Mouse (Mus musculus) liver, embryonic 14.5 days (tissue): ENCODE results near the gene Ssr4. TPM values are rescaled to one million over a fixed set of nuclear protein-coding genes. Genes with fewer than 3 reads are reported as not detected.

ENCODE experiments used
- ATAC-seq: fragments of 200-750 bp; cut with Nextera tagmentation; 2 replicates; pipeline ENCODE4 v1.8.0; 2017; ENCODE audit warnings: moderate number of reproducible peaks, mild to moderate bottlenecking, moderate library complexity; ENCODE audit not compliant: insufficient read depth
- DNase-seq, 3 experiments: peaks; one replicate each; pipeline ENCODE4 v3.0.0-alpha.2; 2012 to 2013; ENCODE audit warnings: low read depth in 3 of 3, low spot score in 3 of 3
- H3K27ac ChIP-seq: fragments of 300-500 bp; sonication (generic); 2 replicates; pipeline ENCODE4 v1.5.1; 2014; ENCODE audit warnings: moderate library complexity, mild to moderate bottlenecking, control low read depth, inconsistent platforms
- H3K27me3 ChIP-seq: fragments of 300-500 bp; sonication (generic); 2 replicates; pipeline ENCODE4 v1.6.1; 2014; ENCODE audit warnings: mild to moderate bottlenecking, low read length, moderate library complexity; ENCODE audit not compliant: control insufficient read depth, insufficient read depth
- H3K36me3 ChIP-seq: fragments of 300-500 bp; sonication (generic); replicated peaks from 2 replicates; pipeline ENCODE4 v1.6.1; 2014; ENCODE audit warnings: low read depth; ENCODE audit not compliant: control insufficient read depth, insufficient read depth
- H3K4me1 ChIP-seq, 2 experiments: fragments of 200-500 bp in 1 of 2; fragments of 300-500 bp in 1 of 2; sonication (generic) in 1 of 2; replicated peaks; 2 replicates each; pipeline ENCODE4 v1.6.1; 2012 to 2014; ENCODE audit warnings: antibody characterized with exemption in 1 of 2, inconsistent platforms in 1 of 2, low read length in 1 of 2; ENCODE audit not compliant: control insufficient read depth in 2 of 2, insufficient read depth in 2 of 2
- H3K4me2 ChIP-seq: fragments of 300-500 bp; sonication (generic); 2 replicates; pipeline ENCODE4 v1.6.1; 2014; ENCODE audit warnings: low read depth, mild to moderate bottlenecking, control low read depth, moderate library complexity
- H3K4me3 ChIP-seq, 2 experiments: fragments of 200-500 bp in 1 of 2; fragments of 300-500 bp in 1 of 2; sonication (generic) in 1 of 2; 2 replicates each; pipeline ENCODE4 v1.5.1; 2012 to 2014; ENCODE audit warnings: low read depth in 2 of 2, low read length in 2 of 2, mild to moderate bottlenecking in 2 of 2, control low read depth in 1 of 2, inconsistent platforms in 1 of 2, moderate library complexity in 1 of 2; ENCODE audit not compliant: insufficient read depth in 1 of 2
- H3K9ac ChIP-seq: fragments of 300-500 bp; sonication (generic); replicated peaks from 2 replicates; pipeline ENCODE4 v1.6.1; 2014; ENCODE audit warnings: mild to moderate bottlenecking, control low read depth, moderate library complexity
- H3K9me3 ChIP-seq: fragments of 300-500 bp; sonication (generic); 2 replicates; pipeline ENCODE4 v1.6.1; 2016; ENCODE audit warnings: low read length, mixed read lengths; ENCODE audit not compliant: control insufficient read depth
- CTCF ChIP-seq: IDR thresholded peaks from 2 replicates; pipeline ENCODE4 v1.5.1; 2016; ENCODE audit warnings: antibody characterized with exemption, low read depth, control low read depth
- EP300 ChIP-seq: IDR thresholded peaks from 2 replicates; pipeline ENCODE4 v1.6.1; 2016; ENCODE audit warnings: antibody characterized with exemption, low read depth
- WGBS: fragments of 180-500 bp; shearing (Covaris S2); extraction: QIAGEN DNeasy Blood & Tissue Kit; methylation state at CpG from one replicate; pipeline ENCODE4 v1.1.7; 2014; ENCODE audit not compliant: insufficient replicate concordance; 5-methylcytosine and 5-hydroxymethylcytosine counted together
- polyA plus RNA-seq, 2 experiments: library from polyadenylated mRNA; depleted of rRNA in 1 of 2; stranded (reverse) in 1 of 2; unstranded in 1 of 2; fragments of >200 nt; fragmentation: Nextera tagmentation in 1 of 2; extraction: Ambion mirVana in 1 of 2; gene quantifications; 2 replicates each; pipeline versions ENCODE4 v1.2.1 to v1.2.3; 2012 to 2014

Gene Ssr4
- polyA plus RNA-seq, 2 experiments = 139 to 203 TPM

GRCm38 (mm10) chrX:73774168-73774760, 12.6 kb upstream of the Ssr4 start, which contains the start of gene Srpk3:
TSS of gene Srpk3 (plus strand) at chrX:73774405.
- Histone ChIP-seq H3K9me3 (no peaks in the 10 kb centered on the region), H3K27ac (no peak within 1 kb of the TSS), H3K4me2 (no peak within 1 kb of the TSS), H3K36me3 (peaks cover 7% of the 10 kb centered on the region), H3K4me3 (no peak within 1 kb of the TSS), H3K9ac (no peak within 1 kb of the TSS), H3K27me3 (no peaks in the 10 kb centered on the region), H3K4me1 (no peaks in the 10 kb centered on the region)
- ATAC-seq = no peak
- TF ChIP-seq EP300 (no peak), CTCF (no peak)
- WGBS = 36% methylated on average over 9 of the region's 9 CpGs
- DNase-seq = no peak

DNA sequence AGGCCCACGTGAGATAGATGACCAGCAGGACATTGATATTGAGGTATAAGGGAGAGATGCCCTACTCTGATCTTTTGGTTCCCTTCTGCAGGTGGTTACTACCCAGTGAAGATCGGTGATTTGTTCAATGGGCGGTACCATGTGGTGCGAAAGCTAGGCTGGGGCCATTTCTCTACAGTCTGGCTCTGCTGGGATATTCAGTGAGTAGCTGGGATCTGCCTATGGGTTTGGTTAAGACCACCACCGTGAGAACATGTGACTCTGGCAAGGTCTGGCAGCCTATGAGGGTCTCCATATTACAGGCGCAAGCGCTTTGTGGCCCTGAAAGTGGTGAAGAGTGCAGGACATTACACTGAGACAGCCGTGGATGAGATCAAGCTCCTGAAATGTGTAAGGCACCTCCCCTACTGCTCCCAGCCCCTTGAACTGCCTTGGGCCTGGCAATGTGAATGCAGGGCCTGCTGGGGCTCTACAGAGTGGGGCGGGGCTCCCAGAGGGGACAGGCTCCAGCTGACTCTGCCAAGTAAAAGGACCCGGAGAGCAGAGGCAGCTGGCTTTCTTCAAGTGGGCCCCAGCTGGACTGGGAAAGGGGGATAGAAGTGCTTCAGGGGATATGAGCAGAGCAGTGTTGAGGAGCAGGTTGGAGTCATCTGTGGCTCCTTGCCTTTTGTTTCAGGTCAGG, 11.9 kb upstream of the Ssr4 start:
- no peak for DNase-seq
- no peak overlapping the region for H3K27ac ChIP-seq
- peaks cover 7% of the 10 kb centered on the region for H3K36me3 ChIP-seq
- no peak overlapping the region for H3K9ac ChIP-seq
- 62% methylated on average over 10 of the region's 10 CpGs for WGBS
- ATAC-seq = no peak
- H3K4me3 ChIP-seq = no peak overlapping the region
- TF ChIP-seq EP300 = no peak
- no peak for TF ChIP-seq CTCF
- no peaks in the 10 kb centered on the region for H3K9me3 ChIP-seq
- H3K27me3 ChIP-seq = no peaks in the 10 kb centered on the region
- H3K4me1 ChIP-seq = no peaks in the 10 kb centered on the region
- H3K4me2 ChIP-seq = no peak overlapping the region

DNA sequence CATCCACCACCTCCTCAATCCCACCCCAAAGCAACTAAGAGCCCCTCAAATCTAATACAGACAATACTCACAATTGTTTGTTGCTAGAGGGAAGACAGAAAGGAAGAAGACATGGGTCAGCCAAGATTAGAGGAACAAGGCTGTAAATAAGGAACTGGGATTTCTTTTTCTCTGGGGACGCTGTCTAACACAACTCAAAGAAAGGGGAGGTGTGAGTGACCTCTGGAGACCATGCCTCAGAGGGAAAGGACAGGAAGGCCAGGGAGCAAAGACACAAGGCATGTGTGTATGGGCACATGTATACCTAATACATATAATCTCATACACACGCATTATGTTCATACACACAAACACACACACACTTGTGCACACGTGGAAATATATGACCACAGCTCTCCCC, 4.6 kb upstream of the Ssr4 start:
- H3K27me3 ChIP-seq = no peaks in the 10 kb centered on the region
- no peaks in the 10 kb centered on the region for H3K9me3 ChIP-seq
- ATAC-seq (no peak), DNase-seq (no peak)
- H3K4me2 ChIP-seq = no peak overlapping the region
- no peak for TF ChIP-seq CTCF
- no peak for TF ChIP-seq EP300
- 59% methylated on average over 3 of the region's 3 CpGs for WGBS
- peaks cover 0 to 10% of the 10 kb centered on the region in 2 experiments; a peak in 2 of 4 replicates for H3K4me1 ChIP-seq
- H3K36me3 ChIP-seq = peaks cover 15% of the 10 kb centered on the region
- H3K4me3 ChIP-seq = no peak overlapping the region
- no peak overlapping the region for H3K9ac ChIP-seq
- no peak overlapping the region for H3K27ac ChIP-seq

DNA sequence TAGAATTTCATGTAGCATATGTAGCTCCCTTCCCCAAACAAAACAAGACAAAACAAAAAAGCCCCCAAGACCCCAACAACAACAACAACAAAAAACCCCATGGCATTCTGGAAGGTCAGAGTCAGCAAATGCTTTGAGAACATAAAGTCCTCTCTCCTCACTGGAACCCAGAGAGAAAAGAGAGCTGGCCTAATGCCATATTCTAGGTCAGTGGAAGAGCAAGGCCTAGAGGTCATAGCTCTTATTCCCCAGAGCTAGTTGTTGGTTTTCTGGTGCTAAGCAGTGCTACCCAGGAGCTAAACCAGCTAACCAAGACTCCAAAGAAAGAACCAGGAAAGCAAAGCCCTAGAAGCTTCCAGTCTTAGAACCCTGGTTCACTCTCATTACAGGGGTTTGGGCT, 1.2 kb upstream of the Ssr4 start:
- H3K9me3 ChIP-seq = no peaks in the 10 kb centered on the region
- H3K27me3 ChIP-seq = no peaks in the 10 kb centered on the region
- H3K36me3 ChIP-seq = peaks cover 3% of the 10 kb centered on the region; the same call in 1 of the 2 replicates
- no peak for ATAC-seq
- H3K4me1 ChIP-seq = peaks cover 0 to 17% of the 10 kb centered on the region in 2 experiments; a peak in 3 of 4 replicates
- H3K27ac ChIP-seq = peak overlapping the region; percentile 88
- H3K4me3 ChIP-seq = peak overlapping the region; percentile 77 to 97
- peak overlapping the region; percentile 85 for H3K9ac ChIP-seq
- H3K4me2 ChIP-seq = peak overlapping the region; percentile 79
- TF ChIP-seq CTCF (no peak), EP300 (no peak)
- DNase-seq = no peak

- peak; percentile 40 for ATAC-seq
- Histone ChIP-seq H3K4me3 (peak overlapping the region; percentile 77 to 97), H3K4me2 (peak overlapping the region; percentile 79), H3K36me3 (no peaks in the 10 kb centered on the region), H3K9me3 (no peaks in the 10 kb centered on the region), H3K27me3 (no peaks in the 10 kb centered on the region), H3K9ac (peak overlapping the region; percentile 85), H3K4me1 (peaks cover 0 to 17% of the 10 kb centered on the region in 2 experiments; a peak in 3 of 4 replicates), H3K27ac (peak overlapping the region; percentile 88)
- WGBS = 2% methylated on average over 22 of the region's 22 CpGs
- DNase-seq = no peak
- TF ChIP-seq EP300 (no peak), CTCF (no peak)
These were observed 364 bp downstream of the Ssr4 start for GRCm38 (mm10) chrX:73787225-73787558.
